Mouse (Mus musculus) lung, postnatal 0 days (tissue): ENCODE data around the gene Clstn2.

Experiments used
- CTCF ChIP-seq: IDR thresholded peaks from 2 replicates; pipeline ENCODE4 v1.5.1; 2016; ENCODE audit warnings: antibody characterized with exemption, mild to moderate bottlenecking
- EP300 ChIP-seq: IDR thresholded peaks from 2 replicates; pipeline ENCODE4 v1.6.1; 2016; ENCODE audit warnings: antibody characterized with exemption, mild to moderate bottlenecking, control low read depth

DNA sequence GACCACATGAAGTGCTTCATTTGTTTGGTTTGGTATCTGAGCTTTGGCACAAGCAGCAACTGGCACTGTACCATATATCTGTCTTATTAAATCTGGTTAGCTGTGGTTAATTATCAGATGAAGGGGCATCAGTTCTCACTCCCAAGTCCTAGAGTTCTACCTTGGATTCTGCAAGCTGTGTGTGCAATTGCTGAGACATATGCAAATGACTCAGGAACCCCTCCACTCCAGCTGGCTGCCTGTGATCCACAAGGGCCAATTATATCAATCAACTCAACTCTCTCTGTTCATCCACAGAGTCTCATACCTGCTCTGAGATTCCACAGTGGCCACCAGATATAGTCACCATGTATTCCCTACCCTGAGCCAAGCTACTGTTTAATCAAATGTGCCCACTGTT is 315.3 kb downstream of the Clstn2 start:
- TF ChIP-seq CTCF (no peak), EP300 (no peak)
